Mouse (Mus musculus) forebrain, embryonic 14.5 days (tissue): Measurements from ENCODE around the gene Celf2. TPM values are rescaled to one million over a fixed set of nuclear protein-coding genes. Genes with fewer than 3 reads are reported as not detected.
"Not testable (repeated sequence)": the region's sequence is repeated elsewhere in the genome, so short reads cannot be mapped to it uniquely, and the experiment has no call there.

ENCODE experiments used
- ATAC-seq: fragments of 200-750 bp; cut with Nextera tagmentation; 2 replicates; pipeline ENCODE4 v1.8.0; 2017; ENCODE audit warnings: mild to moderate bottlenecking, moderate library complexity
- DNase-seq: peaks from one replicate; pipeline ENCODE4 v3.0.0-alpha.2; 2015; ENCODE audit warnings: low spot score
- H3K27ac ChIP-seq: fragments of 300-500 bp; sonication (generic); 2 replicates; pipeline ENCODE4 v1.5.1; 2014; ENCODE audit warnings: low read depth, mild to moderate bottlenecking, control low read depth, low read length, moderate library complexity
- H3K27me3 ChIP-seq: fragments of 300-500 bp; sonication (generic); replicated peaks from 2 replicates; pipeline ENCODE4 v1.6.1; 2014; ENCODE audit warnings: low read length, control low read depth, mixed read lengths; ENCODE audit not compliant: control insufficient read depth, insufficient read depth
- H3K36me3 ChIP-seq: fragments of 300-500 bp; sonication (generic); 2 replicates; pipeline ENCODE4 v1.6.1; 2014; ENCODE audit warnings: low read length, control low read depth; ENCODE audit not compliant: control insufficient read depth, insufficient read depth
- H3K4me1 ChIP-seq: fragments of 300-500 bp; sonication (generic); 2 replicates; pipeline ENCODE4 v1.6.1; 2014; ENCODE audit warnings: antibody characterized with exemption, low read length, control low read depth; ENCODE audit not compliant: control insufficient read depth, insufficient read depth
- H3K4me2 ChIP-seq: fragments of 300-500 bp; sonication (generic); 2 replicates; pipeline ENCODE4 v1.6.1; 2014; ENCODE audit warnings: mild to moderate bottlenecking, control low read depth, low read length
- H3K4me3 ChIP-seq: fragments of 300-500 bp; sonication (generic); 2 replicates; pipeline ENCODE4 v1.5.1; 2014; ENCODE audit warnings: low read depth, low read length, control low read depth
- H3K9ac ChIP-seq: fragments of 300-500 bp; sonication (generic); 2 replicates; pipeline ENCODE4 v1.6.1; 2014; ENCODE audit warnings: mild to moderate bottlenecking, low read length, control low read depth, moderate library complexity
- H3K9me3 ChIP-seq: fragments of 300-500 bp; sonication (generic); replicated peaks from 2 replicates; pipeline ENCODE4 v1.6.1; 2016; ENCODE audit warnings: low read length, control low read depth, mixed read lengths; ENCODE audit not compliant: control insufficient read depth
- WGBS: fragments of 180-500 bp; shearing (Covaris S2); extraction: QIAGEN DNeasy Blood & Tissue Kit; methylation state at CpG from one replicate; pipeline ENCODE4 v1.1.7; 2014; 5-methylcytosine and 5-hydroxymethylcytosine counted together
- polyA plus RNA-seq: library from polyadenylated mRNA; unstranded; fragments of >200 nt; fragmentation: Nextera tagmentation; extraction: Ambion mirVana; gene quantifications from 2 replicates; pipeline ENCODE4 v1.2.1, GENCODE M21; 2014

Gene Celf2
- polyA plus RNA-seq, 1 experiment from 2014 or later: 198 TPM

- Histone ChIP-seq H3K4me3 (no peak overlapping the region), H3K27ac (no peak overlapping the region), H3K27me3 (no peaks in the 10 kb centered on the region), H3K4me1 (no peaks in the 10 kb centered on the region), H3K9me3 (no peaks in the 10 kb centered on the region), H3K36me3 (no peaks in the 10 kb centered on the region), H3K4me2 (no peak overlapping the region), H3K9ac (no peak overlapping the region)
- ATAC-seq (no peak), DNase-seq (no peak)
- WGBS: 86% methylated on average over 4 of the region's 4 CpGs
These were observed 242.2 kb downstream of the Celf2 start for GRCm38 (mm10) chr2:7267166-7267565.

- not testable (repeated sequence) for DNase-seq, H3K27ac ChIP-seq, H3K4me1 ChIP-seq, H3K27me3 ChIP-seq, H3K4me2 ChIP-seq, ATAC-seq, H3K4me3 ChIP-seq, H3K9ac ChIP-seq, H3K36me3 ChIP-seq, H3K9me3 ChIP-seq
These were observed 246.7 kb downstream of the Celf2 start for GRCm38 (mm10) chr2:7262668-7263067.

GRCm38 (mm10) chr2:7260186-7260585, 249.2 kb downstream of the Celf2 start:
- H3K27me3 ChIP-seq: no peaks in the 10 kb centered on the region
- no peak overlapping the region for H3K4me3 ChIP-seq
- H3K9me3 ChIP-seq: no peaks in the 10 kb centered on the region
- H3K9ac ChIP-seq: no peak overlapping the region
- no peaks in the 10 kb centered on the region for H3K4me1 ChIP-seq
- WGBS: 78% methylated on average over 4 of the region's 4 CpGs
- no peaks in the 10 kb centered on the region for H3K36me3 ChIP-seq
- no peak overlapping the region for H3K27ac ChIP-seq
- ATAC-seq (no peak), DNase-seq (no peak)
- no peak overlapping the region for H3K4me2 ChIP-seq

GRCm38 (mm10) chr2:7259616-7260015, 249.7 kb downstream of the Celf2 start:
- Histone ChIP-seq H3K27ac (no peak overlapping the region), H3K9ac (no peak overlapping the region), H3K4me3 (no peak overlapping the region), H3K4me1 (no peaks in the 10 kb centered on the region), H3K36me3 (no peaks in the 10 kb centered on the region), H3K9me3 (no peaks in the 10 kb centered on the region), H3K27me3 (no peaks in the 10 kb centered on the region), H3K4me2 (no peak overlapping the region)
- DNase-seq (no peak), ATAC-seq (no peak)
- WGBS: 73% methylated on average over 4 of the region's 4 CpGs

GRCm38 (mm10) chr2:7256023-7256422, 253.3 kb downstream of the Celf2 start:
- no peak overlapping the region for H3K4me2 ChIP-seq
- DNase-seq (peak; percentile 33), ATAC-seq (no peak)
- H3K27ac ChIP-seq: no peak overlapping the region
- H3K4me1 ChIP-seq: no peaks in the 10 kb centered on the region
- no peaks in the 10 kb centered on the region for H3K27me3 ChIP-seq
- H3K9ac ChIP-seq: no peak overlapping the region
- no peaks in the 10 kb centered on the region for H3K36me3 ChIP-seq
- no peak overlapping the region for H3K4me3 ChIP-seq
- WGBS: 91% methylated on average over 1 of the region's 1 CpGs
- H3K9me3 ChIP-seq: no peaks in the 10 kb centered on the region

- Histone ChIP-seq H3K9me3 (no peaks in the 10 kb centered on the region), H3K27ac (no peak overlapping the region), H3K36me3 (no peaks in the 10 kb centered on the region), H3K4me3 (no peak overlapping the region), H3K4me1 (no peaks in the 10 kb centered on the region), H3K27me3 (no peaks in the 10 kb centered on the region), H3K9ac (no peak overlapping the region), H3K4me2 (no peak overlapping the region)
- DNase-seq: no peak
- ATAC-seq: no peak
- 58% methylated on average over 3 of the region's 3 CpGs for WGBS
These were observed 254.0 kb downstream of the Celf2 start for GRCm38 (mm10) chr2:7255386-7255785.

- WGBS: 82% methylated on average over 2 of the region's 2 CpGs
- Histone ChIP-seq H3K36me3 (no peaks in the 10 kb centered on the region), H3K4me2 (no peak overlapping the region), H3K9me3 (no peaks in the 10 kb centered on the region), H3K27me3 (no peaks in the 10 kb centered on the region), H3K9ac (no peak overlapping the region), H3K4me1 (no peaks in the 10 kb centered on the region), H3K4me3 (no peak overlapping the region), H3K27ac (no peak overlapping the region)
- DNase-seq (no peak), ATAC-seq (no peak)
These were observed 259.0 kb downstream of the Celf2 start for GRCm38 (mm10) chr2:7250314-7250713.

GRCm38 (mm10) chr2:7249002-7249401, 260.4 kb downstream of the Celf2 start:
- Histone ChIP-seq H3K9me3 (no peaks in the 10 kb centered on the region), H3K4me1 (no peaks in the 10 kb centered on the region), H3K27ac (no peak overlapping the region), H3K27me3 (no peaks in the 10 kb centered on the region), H3K4me3 (no peak overlapping the region), H3K4me2 (no peak overlapping the region), H3K36me3 (no peaks in the 10 kb centered on the region), H3K9ac (no peak overlapping the region)
- DNase-seq (no peak), ATAC-seq (no peak)

GRCm38 (mm10) chr2:7245958-7246774, 263.2 kb downstream of the Celf2 start:
- Histone ChIP-seq H3K27me3 (no peaks in the 10 kb centered on the region), H3K36me3 (no peaks in the 10 kb centered on the region), H3K4me2 (no peak overlapping the region), H3K27ac (no peak overlapping the region), H3K4me1 (no peaks in the 10 kb centered on the region), H3K4me3 (no peak overlapping the region), H3K9ac (no peak overlapping the region), H3K9me3 (no peaks in the 10 kb centered on the region)
- ATAC-seq (no peak), DNase-seq (no peak)
- 85% methylated on average over 4 of the region's 4 CpGs for WGBS
